Mouse (Mus musculus) hindbrain, embryonic 16.5 days (tissue): ENCODE data around the gene Olfr1066. TPM values are rescaled to one million over a fixed set of nuclear protein-coding genes. Genes with fewer than 3 reads are reported as not detected.

Source experiments
- polyA plus RNA-seq: library from polyadenylated mRNA; unstranded; fragments of >200 nt; fragmentation: Nextera tagmentation; extraction: Ambion mirVana; gene quantifications from 2 replicates; pipeline ENCODE4 v1.2.1, GENCODE M21; 2015

Olfr1066 gene
- polyA plus RNA-seq, 1 experiment from 2014 or later, result not detected

Other genes starting within 250 kb of the Olfr1066 start
- gene Olfr1046, start 237.0 kb downstream of the Olfr1066 start, polyA plus RNA-seq, result not detected in 2 replicates
- gene Olfr1047, start 224.9 kb downstream of the Olfr1066 start, polyA plus RNA-seq, result not detected in 2 replicates
- not detected in 2 replicates for gene Olfr1048, start 216.0 kb downstream of the Olfr1066 start, polyA plus RNA-seq
- not detected in 2 replicates for gene Olfr1049, start 197.9 kb downstream of the Olfr1066 start, polyA plus RNA-seq
- not detected in 2 replicates for gene Olfr1051, start 177.2 kb downstream of the Olfr1066 start, polyA plus RNA-seq
- gene Olfr1052, start 163.8 kb downstream of the Olfr1066 start, polyA plus RNA-seq, result not detected in 2 replicates
- not detected in 2 replicates for gene Olfr1053, start 141.0 kb downstream of the Olfr1066 start, polyA plus RNA-seq
- gene Olfr1054, start 120.8 kb downstream of the Olfr1066 start, polyA plus RNA-seq, result not detected in 2 replicates
- not detected in 2 replicates for gene Olfr1055, start 106.0 kb downstream of the Olfr1066 start, polyA plus RNA-seq
- not detected in 2 replicates for gene Olfr1056, start 93.8 kb downstream of the Olfr1066 start, polyA plus RNA-seq
- gene Olfr1057, start 77.9 kb downstream of the Olfr1066 start, polyA plus RNA-seq, result not detected in 2 replicates
- gene Olfr1058, start 67.7 kb downstream of the Olfr1066 start, polyA plus RNA-seq, result not detected in 2 replicates
- not detected in 2 replicates for gene Olfr1061, start 42.2 kb downstream of the Olfr1066 start, polyA plus RNA-seq
- gene Olfr1062, start 29.5 kb downstream of the Olfr1066 start, polyA plus RNA-seq, result not detected in 2 replicates
- not detected in 2 replicates for gene Olfr1065, start 5.7 kb downstream of the Olfr1066 start, polyA plus RNA-seq
- not detected in 2 replicates for gene Olfr228, start 31.1 kb upstream of the Olfr1066 start, polyA plus RNA-seq
- gene Olfr1076, start 52.2 kb upstream of the Olfr1066 start, polyA plus RNA-seq, result not detected in 2 replicates
- not detected in 2 replicates for gene Olfr1079, start 86.2 kb upstream of the Olfr1066 start, polyA plus RNA-seq
- not detected in 2 replicates for gene Olfr1080, start 102.0 kb upstream of the Olfr1066 start, polyA plus RNA-seq
- not detected in 2 replicates for gene Olfr1082, start 142.7 kb upstream of the Olfr1066 start, polyA plus RNA-seq
- not detected in 2 replicates for gene Olfr1084, start 183.5 kb upstream of the Olfr1066 start, polyA plus RNA-seq
- not detected in 2 replicates for gene Olfr1085, start 205.8 kb upstream of the Olfr1066 start, polyA plus RNA-seq
- not detected in 2 replicates for gene Olfr1086, start 223.8 kb upstream of the Olfr1066 start, polyA plus RNA-seq
- not detected in 2 replicates for gene Olfr1087, start 242.1 kb upstream of the Olfr1066 start, polyA plus RNA-seq